Mouse (Mus musculus) right cerebral cortex, postnatal 4 days (tissue): Measurements from ENCODE around the gene Rora.

Experiments used
- DNase-seq: peaks from one replicate; pipeline ENCODE4 v3.0.0-alpha.2; 2022

Gene Rora

DNA sequence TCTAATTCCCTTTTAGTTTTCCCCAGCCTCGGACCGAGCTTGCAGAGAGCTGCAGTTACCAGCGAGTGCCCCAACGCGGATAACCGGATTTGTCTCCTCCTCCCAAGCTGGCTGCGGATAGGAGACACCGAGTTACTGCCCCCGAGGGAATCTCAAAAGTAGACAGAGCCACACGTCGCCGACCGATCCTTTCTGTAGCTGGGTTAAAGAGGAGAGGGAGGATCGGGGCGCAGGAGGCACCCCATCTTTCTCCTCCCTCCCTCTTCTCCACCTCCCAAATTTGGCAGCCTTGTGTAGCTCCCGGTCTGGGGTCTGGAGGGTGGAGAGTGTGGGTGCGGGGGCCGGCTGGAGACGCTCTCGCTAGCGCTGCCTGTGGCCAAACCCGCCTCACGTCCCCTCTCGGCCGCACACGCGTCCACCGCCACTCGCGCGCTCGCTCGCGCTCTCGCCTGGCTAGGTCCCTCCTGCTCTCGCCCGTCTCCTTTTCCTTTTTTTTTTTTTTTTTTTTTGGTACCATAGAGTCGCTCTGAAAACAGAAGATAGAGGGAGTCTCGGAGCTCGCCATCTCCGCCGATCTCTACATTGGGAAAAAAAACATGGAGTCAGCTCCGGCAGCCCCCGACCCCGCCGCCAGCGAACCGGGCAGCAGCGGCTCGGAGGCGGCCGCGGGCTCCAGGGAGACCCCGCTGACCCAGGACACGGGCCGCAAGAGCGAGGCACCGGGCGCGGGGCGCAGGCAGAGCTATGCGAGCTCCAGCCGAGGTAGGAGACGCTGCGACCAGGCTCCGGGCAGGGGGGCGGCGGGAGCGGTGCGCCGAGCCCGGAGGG, at the start of gene Rora:
Gene Rora, plus strand, starts transcription at position 576 of the 828 bp plus-strand sequence.
- DNase-seq: peak; percentile 68

DNA sequence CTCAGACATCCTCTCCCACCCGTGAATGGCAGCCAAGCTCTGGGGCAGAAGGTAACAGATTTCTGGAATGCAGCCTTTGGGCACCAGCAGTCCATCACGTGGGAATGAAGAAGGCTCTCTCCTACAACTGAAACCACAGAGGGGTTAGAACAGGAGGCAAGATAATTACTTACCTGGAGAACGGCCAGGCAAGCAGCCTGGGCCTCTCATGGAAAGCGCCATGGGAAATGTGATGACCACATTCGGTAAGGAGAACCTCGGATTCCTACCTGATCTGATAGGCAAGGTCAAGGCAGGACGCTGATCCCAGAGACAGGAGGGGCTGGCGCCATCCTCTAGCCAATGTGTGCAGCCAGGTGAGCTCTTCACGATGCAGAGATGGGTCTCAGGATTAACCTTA, 39.6 kb upstream of the Rora start:
- DNase-seq: no peak

DNA sequence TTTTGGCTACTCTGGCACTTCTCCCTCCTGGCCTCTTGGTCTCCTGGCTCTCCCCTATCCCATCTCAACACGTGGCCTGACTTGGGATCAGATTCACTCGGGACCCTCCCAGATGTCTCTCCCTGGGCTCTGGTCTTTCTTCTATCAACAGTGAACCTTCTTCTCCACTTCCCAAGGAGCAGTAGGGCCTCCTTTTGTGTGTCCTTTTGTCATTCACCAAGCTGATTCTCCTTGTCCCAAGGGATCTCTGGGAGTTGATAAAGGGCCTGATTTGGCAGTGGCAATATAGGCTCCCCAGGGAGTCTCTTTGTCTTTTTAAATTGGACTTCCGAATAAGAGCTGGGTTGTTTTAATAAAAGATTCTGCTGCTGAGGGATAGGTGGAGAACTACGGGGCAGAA, 36.5 kb upstream of the Rora start:
- no peak for DNase-seq

DNA sequence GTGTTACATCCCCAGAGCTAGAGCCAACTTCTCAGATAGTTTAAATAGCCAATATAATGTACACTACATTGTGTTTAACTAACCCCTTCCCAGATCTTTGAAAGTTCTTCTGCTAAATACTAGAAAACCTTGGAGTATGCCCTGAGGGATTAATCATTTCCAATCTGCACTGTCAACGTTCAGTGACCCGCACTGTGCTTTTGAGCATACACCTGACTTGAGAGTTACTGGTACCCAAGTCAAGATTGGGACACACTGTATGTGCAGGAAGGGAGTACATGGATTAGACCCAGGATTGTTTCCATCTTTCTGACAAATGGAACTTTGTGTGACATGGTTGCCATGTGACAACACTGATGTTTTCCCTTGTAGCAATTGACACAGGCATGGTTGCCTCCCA, 33.5 kb upstream of the Rora start:
- no peak for DNase-seq

DNA sequence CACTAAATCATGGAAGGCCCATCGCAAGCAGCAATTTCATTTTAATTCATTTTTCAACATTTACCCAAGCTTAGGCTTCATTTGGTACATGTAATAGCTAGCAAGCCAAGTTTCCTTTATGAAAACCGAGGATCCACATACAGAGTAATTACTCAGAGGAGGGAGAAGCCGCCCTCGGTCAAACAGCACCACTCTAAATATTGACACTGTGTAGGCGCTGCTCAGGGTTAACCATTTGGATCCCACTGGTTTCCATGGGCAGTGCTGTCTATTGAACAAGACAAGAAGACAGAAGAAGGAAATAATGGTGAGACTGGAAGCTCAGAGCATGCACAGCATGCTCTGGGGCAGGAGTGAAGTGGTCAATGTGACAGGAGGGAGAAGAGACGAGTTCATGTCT, 33.1 kb upstream of the Rora start:
- DNase-seq: no peak

DNA sequence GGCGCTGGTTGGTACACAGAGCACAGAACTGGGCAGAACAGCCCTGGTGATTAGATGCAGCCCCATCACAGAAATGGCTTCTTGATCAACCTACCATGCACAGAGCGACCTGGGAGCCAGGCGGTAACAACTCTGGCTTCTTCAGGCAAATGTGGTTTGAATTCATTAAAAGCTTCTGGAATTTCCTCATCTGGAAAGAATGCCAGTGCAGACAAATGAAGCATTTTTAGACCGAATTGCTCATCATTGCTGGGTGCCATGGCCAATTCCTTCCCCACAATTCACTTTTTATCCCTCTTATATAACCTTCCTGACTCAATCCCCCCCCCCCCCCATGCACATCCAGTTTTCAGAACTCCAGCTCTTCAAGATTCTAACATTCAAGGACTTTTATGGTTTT, 28.6 kb upstream of the Rora start:
- DNase-seq: no peak

DNA sequence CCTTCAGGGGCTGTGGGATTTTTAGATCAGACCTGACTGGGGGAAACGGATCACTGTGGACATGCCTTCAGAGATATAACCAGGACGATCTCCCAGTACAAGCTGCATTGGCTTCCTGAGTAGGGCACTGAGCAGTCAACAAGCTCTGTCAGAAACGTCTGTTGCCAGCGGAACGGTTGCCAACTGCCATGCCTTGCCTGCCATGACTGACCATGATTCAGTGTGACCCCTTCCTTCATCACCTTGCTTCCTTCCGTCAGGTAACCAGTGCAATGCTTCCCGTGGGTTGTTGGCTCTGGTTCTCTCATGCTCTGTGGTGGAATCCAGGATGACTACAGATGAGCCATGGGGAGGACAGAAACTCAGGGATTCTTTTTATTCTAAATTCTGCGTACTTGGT, 16.3 kb upstream of the Rora start:
- DNase-seq: no peak

DNA sequence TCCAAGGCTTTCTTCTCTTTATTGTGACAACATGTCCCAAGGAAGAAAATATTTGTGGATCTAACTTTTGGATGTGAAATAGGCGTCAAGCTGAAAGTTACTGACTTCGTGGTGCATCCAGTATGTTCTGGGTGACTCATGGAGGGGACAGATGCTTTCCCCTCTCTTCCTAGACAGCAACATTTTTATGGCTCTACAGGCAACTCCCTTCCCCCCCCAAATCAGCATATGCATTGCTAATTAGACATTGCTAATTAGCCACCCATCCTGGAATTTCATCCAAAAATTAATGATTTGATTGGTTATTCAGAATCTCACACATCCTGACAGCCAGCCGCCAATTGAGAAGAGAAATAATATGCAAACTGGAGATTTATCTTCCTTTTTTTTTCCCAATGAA, 12.5 kb upstream of the Rora start:
- DNase-seq: no peak

DNA sequence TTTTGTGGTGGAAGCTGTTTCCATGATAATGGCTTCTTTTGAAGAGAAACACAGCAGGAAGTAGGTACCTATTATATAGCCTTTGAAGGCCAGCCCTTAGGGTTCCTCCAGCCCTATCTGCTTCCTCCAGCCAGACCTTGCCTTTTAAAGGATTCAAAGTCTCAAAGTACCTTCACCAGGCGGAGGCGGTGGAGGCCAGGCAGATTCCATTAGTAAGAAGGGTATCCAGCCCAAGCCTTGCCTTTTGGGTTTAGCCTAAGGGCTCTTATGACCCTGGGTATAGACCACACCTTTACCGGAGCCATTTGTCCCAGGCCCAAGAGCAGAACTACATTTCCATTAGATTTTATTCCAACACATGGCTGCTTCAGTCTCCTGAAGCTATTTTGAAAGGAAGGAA, 5.5 kb upstream of the Rora start:
- no peak for DNase-seq

DNA sequence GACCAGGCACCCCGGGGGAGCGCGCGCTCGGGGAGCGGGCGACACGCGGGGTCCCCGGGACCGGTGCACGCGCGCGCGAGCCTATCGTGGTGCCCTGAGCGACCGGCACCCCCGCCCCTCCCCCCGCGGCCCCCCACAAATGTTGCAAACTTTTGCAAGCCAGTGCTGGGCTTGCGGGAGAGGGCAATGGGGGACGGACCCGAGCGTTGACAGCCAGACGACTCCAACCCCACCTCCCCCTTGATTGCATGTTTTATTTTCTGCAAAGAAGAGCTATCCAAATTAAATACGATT, 400 bp downstream of the Rora start:
- no peak for DNase-seq

DNA sequence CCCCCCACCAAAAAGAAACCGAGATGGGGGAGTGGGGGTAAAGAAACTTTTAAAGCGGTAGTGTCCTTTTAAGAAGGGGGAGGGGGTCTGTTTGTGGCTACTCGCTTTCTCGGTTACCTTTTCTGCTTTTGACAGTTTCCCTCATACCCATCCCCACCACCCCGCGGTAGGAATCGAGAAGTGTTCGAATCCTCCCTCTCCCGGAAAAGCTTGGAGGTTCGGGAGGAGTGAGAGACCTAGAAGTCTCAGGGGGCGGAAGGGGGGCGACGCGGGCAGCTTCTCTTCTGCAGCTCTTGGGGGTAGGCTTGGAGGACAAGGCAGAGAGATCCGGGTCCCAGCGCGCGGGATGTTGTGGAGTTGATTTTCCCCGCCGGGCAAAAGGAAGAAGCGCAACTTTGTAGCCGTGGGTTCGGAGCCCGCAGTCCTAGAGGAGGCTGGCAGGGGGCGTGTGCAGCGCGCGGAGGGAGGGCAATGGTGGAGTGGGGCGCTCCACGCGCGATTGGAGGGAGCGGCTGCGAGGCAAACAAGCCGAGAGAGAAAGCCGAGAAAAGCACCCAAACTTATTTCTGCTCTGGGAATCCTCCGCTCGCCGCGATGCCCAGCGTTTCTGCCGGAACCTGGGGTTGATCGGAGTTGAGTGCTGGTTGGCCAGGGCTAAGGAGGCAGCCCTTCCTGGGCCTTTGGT, 889 bp downstream of the Rora start:
- DNase-seq: peak; percentile 57

DNA sequence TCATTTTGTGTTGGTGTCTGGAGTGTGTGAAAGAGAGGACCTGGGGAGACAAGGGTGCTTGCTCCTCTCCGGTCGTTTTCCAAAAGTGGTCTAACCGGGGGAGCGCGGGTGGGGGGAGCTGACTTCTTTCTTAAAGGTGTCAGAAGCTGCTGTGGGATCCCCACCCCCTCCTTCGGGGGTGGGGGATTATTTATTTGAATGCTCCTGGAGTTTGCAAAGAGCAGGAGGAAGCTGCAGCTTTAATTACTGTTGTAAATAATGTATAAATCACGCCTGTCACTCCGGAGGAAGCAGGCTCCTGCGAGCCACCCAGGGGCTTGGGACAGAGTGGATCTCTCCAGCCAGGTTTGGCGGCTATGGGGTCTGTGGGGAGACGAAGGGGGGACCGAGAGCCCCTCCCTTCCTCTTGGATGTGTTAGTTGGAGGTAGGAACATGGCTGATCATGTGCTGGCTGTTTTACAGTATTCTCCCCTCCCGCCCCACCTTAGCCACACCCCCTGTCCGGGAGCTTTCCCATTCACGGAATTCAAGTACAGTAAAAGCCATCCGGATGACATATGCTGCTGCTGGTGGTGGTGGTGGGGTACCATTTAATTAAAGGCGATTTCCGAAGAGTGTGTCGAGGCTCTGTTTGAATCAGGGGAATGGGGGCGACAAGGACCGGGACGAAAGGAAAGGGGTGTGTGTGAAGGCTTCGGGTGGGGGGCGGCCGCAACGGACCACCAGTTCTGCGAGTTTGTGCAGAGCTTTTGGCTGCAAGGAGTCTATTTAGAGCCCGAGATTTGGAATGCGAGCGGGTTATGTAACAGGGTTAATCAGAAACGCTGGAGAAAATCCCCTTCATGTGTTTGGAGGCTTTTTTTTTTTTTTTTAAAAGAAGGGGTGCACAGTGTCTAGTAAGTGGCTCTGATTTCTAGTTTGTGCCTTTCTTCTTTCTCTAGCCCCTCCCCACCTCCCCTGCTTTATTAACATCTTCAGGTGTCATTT, 1.7 kb downstream of the Rora start:
- peak; percentile 7 for DNase-seq

DNA sequence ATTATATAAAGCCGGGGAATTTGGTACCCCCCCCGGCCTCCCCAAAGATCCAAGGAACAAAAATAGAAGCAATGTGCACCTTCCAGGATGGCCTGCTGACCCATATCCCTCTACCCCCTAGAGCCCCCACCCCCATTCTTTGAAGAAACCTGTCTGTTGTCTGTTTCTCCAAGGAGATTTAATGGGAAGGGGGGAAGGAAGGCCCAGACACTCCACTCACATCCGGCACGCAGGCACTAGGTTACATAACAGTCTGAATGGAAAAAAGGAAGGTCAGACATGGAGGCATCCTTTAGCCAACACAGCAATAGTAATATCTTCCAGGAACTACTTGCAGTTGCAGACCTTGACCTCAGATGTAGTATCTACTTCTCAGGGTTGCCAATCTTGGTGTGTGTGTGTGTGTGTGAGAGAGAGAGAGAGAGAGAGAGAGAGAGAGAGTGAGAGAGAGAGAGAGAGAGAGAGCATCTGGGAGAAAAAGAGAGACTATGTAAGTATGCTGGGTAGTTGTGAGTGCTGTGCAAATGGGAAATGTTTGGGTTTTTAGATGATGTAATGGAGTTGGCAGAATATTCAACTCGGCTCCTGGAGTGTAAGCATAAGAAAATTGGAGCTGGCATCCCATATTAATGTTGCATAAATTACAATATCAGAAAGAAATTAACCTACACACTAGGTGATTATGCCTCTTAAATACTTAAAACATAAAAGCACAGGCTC, 2.6 kb downstream of the Rora start:
- DNase-seq: no peak

DNA sequence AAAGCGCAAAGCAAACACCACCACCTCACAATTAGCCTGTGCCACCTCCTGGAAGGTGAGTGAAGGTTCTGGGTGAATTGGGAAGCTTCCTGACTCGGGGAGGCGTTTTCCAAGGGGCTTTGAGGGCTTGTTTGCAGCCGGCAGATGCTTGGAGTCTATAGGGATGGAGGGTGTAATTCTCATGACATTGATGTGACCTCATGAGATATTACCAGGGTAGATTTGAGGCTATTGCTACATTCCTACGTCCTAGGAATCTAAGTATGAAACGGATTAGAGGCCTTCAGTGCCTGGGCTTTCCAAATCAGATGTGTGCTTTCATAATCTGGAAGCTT, 3.2 kb downstream of the Rora start:
- DNase-seq: no peak

DNA sequence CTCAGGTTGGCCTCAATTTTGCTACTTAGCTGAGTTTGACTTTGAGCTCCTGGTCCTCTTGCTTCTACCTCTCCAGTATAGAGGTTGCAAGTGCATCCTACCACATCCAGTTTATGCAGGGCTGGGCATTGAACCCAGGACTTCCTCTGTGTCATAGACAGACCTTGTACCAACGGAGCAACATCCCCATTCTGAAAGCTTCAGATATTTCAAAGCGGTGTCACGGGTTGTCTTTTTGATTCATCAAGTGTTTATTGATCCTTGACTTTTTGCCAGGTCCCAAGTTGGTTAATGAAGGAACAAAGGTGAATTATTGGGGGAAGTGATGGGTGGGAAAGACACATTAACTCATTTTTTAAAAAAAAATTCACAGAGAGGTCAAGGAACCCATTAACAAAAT, 17.1 kb downstream of the Rora start:
- DNase-seq: no peak

DNA sequence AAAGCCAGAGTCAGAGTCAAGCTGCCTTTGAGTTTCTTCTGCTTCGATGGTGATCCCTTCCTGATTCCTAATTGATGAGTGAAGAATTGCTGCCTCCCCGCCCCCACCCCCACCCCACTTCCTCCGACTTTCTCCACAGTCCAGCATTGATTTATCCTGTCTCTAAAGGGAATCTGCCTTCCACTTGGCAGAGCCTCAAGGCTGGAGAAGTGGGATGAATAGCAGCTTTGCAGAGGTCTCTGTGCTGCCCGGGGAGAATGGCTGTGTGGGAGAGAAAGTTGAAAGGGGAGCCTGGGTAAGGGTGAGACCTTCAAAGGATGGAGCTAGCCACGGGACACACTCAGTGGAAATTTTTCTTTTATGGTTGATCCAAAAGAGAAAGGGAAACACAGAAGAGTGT, 18.9 kb downstream of the Rora start:
- no peak for DNase-seq

DNA sequence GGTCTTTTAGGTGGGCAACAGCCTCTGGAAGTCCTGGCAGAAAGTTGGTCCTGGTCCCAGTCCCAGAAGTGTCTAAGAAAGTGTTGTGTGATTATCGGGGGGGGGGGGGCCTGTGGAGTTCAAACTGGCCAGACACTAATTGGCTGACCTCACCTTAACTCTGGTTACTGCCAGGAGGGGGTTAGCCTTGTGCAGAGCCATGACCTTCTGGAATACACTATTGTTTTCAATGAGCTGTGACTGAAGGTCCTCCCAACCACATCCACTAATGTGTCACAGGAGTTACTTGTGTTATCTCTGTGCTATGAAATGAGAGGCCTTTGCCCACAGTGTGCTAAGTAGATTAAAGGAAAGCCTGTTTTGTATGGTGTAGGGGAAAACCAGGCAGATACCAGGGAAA, 19.6 kb downstream of the Rora start:
- no peak for DNase-seq

DNA sequence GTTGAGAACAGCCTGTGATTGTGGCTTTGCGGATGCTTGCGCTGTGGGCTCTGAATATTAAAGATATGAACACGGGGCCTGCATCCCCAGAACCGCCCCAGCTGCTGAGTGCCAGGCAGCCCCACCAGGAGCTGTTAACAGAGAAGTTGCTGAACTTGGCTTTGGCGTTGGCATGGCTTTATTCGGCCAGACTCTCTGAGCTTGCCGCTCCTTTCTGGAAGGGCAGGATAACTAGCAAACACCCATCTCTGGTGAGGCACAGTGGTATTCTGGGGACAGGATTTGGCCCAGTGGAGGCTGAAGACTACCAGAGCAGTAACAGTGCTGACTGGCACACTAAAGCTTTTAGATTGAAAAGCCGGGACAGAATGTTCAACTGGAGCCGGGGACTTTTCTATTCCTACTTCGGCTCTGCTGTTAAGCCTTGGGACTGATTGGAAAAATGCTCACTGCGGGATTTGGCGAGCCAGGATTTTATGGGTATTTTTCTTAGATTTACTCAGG, 26.3 kb downstream of the Rora start:
- DNase-seq: no peak

DNA sequence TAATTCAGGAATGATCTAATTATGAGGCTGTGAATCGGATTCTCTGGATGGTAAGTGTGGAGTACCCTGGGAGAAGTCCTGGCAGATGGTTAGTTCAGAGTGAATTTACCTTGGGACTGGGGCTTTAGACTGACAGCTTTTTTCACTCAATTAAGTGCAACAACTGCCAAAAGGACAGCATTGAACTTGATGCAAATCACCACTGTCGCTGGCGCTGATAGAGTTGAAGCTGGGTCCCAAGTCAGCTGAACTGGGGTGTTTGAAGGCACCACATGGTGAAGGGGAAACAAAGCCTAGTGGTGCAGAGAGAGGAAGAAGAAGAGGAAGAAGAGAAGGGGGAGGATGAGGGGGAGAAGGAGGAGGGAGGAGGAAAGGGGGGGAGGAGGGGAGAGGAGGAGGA, 30.4 kb downstream of the Rora start:
- no peak for DNase-seq

DNA sequence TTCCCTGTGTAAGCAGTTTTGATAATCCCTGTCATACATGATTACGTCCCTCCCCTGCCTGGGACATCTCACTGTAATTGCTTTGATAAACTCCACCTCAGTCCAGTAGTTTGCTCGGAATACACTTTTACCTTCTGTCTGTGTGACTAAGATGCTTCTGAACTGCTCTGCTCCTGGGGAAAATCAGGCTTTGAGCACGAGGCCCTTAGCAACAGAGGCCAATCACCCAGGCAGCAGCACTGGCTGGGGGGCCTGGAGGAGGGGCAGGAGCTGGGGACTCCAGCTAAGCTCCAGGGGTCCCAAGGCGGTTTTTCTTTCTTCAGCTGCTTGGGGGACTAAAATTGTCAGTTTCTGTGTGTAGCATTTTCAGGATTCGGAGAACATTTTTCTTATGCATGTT, 32.0 kb downstream of the Rora start:
- DNase-seq: no peak

DNA sequence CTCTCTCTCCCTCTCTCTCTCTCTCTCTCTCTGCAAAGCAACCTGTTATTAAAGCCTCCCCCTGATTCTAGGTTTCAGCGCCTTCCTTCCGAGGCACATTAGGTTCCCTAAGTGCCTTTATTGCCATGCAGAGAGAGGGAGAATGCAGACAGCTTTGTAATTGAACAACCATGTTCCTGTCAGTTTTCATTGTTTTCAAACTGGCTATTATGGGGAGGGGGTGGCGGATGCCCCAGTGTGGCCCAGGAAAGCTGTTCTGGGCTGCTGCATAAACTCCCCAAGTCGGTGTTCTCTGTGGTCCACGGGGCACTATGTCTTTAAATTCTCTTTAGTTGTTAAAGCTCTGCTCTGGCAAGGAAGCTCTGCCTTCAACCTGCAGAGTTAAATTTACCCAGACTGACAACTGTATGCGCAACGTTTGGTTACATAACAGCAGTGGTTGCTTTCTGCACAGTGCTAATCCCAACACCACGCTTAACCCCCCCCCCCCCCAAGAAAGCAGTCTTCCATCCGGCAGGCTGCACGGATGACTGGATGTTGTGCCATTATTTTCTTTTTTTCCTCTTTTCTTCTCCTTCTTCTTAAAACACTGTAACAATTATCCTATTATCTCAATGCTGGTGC, 33.8 kb downstream of the Rora start:
- DNase-seq: no peak

DNA sequence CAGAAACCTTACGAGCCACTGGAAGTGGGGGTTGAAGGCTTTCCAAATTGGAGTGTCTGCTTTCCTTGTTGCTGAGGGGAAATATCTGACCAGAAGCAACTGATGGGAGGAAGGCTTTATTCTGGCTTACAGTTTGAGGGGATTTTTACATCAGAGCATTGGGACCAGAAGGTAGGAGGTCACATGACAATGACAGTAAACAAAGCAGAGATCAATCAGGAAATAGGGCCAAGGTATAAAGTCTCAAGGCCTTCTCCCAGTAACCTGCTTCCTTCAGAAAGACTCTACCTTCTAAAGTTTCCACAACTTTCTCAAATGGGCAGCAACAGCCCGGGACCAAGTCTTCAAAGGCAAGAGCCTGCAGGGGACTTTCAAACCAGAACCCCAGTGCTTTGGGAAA, 34.6 kb downstream of the Rora start:
- no peak for DNase-seq
